Mouse (Mus musculus) T-helper 1 cell (primary cell): ENCODE data around the gene Rptn.

ENCODE experiments used
- in situ Hi-C: fragments of 300-600 bp; cut with MboI, MseI; formaldehyde crosslinking; loops from one replicate; pipeline ENCODE4 v1.15.1; 2025; ENCODE audit warnings: high pct_unique_total_duplicates

The Rptn gene

DNA sequence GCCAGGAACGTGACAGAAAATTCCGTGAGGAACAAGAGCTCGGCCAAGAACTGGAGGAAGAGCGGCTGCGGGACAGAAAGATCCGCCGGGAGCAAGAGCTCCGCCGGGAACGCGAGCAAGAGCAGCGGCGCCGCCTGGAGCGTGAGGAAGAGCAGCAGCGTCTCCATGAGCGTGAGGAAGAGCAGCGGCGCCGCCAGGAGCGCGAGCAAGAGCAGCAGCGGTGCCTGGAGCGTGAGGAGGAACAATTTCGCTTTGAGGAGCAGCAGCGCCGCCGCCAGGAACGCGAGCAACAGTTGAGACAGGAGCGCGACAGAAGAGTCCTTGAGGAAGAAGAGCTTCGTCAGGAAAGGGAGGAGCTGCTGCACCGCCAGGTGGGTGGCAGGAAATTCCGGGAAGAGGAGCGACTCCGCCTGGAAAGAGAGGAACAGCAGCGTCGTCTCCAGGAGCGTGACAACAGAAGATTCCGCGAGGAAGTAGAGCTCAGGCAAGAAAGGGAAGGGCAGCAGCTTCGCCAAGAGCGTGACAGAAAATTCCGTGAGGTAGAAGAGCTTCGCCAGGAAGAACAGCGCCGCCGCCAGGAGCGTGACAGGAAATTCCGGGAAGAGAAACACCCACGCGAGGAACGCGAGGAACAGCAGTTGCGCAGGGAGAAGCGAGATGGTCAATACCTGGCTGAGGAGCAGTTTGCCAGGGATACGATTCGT is 53.8 kb downstream of the Rptn start:
- in situ Hi-C loops = no loop called here
